Mouse (Mus musculus): ENCODE measurements around the gene Hs3st3a1. TPM values are rescaled to one million over a fixed set of nuclear protein-coding genes. Genes with fewer than 3 reads are reported as not detected.

Gene Hs3st3a1
- total RNA-seq, 2 experiments from 2014 or later, result 0.18 to 0.36 TPM

- no peak for DNase-seq (ENCODE audit: low spot score in 2 of 2)
These were observed 46.3 kb downstream of the Hs3st3a1 start for GRCm38 (mm10) chr11:64481445-64481844.

- peak in 1 of 2 experiments; percentile 9 for DNase-seq (ENCODE audit: low spot score in 2 of 2)
These were observed 54.7 kb downstream of the Hs3st3a1 start for GRCm38 (mm10) chr11:64489587-64490433.

GRCm38 (mm10) chr11:64494448-64494847 is 59.3 kb downstream of the Hs3st3a1 start:
- no peak for DNase-seq (ENCODE audit: low spot score in 2 of 2)

- no peak for DNase-seq (ENCODE audit: low spot score in 2 of 2)
These were observed 60.8 kb downstream of the Hs3st3a1 start for GRCm38 (mm10) chr11:64495935-64496334.

GRCm38 (mm10) chr11:64496677-64497076 is 61.5 kb downstream of the Hs3st3a1 start:
- DNase-seq (ENCODE audit: low spot score in 2 of 2), result no peak

GRCm38 (mm10) chr11:64500536-64501112 is 65.5 kb downstream of the Hs3st3a1 start:
- peak in 1 of 2 experiments; percentile 44 for DNase-seq (ENCODE audit: low spot score in 2 of 2)

- DNase-seq (ENCODE audit: low spot score in 2 of 2), result no peak
These were observed 67.9 kb downstream of the Hs3st3a1 start for GRCm38 (mm10) chr11:64503040-64503439.

GRCm38 (mm10) chr11:64505924-64506323 is 70.8 kb downstream of the Hs3st3a1 start:
- no peak for DNase-seq (ENCODE audit: low spot score in 2 of 2)

GRCm38 (mm10) chr11:64507024-64507423 is 71.9 kb downstream of the Hs3st3a1 start:
- DNase-seq (ENCODE audit: low spot score in 2 of 2), result no peak

GRCm38 (mm10) chr11:64509106-64509505 is 74.0 kb downstream of the Hs3st3a1 start:
- no peak for DNase-seq (ENCODE audit: low spot score in 2 of 2)

GRCm38 (mm10) chr11:64512301-64512700 is 77.2 kb downstream of the Hs3st3a1 start:
- DNase-seq (ENCODE audit: low spot score in 2 of 2), result no peak

GRCm38 (mm10) chr11:64513419-64513818 is 78.3 kb downstream of the Hs3st3a1 start:
- DNase-seq (ENCODE audit: low spot score in 2 of 2), result no peak

GRCm38 (mm10) chr11:64516712-64517589 is 81.8 kb downstream of the Hs3st3a1 start:
- DNase-seq (ENCODE audit: low spot score in 2 of 2), result no peak

- DNase-seq (ENCODE audit: low spot score in 2 of 2), result peak in 1 of 2 experiments; percentile 47
These were observed 83.2 kb downstream of the Hs3st3a1 start for GRCm38 (mm10) chr11:64518146-64518841.

- no peak for DNase-seq (ENCODE audit: low spot score in 2 of 2)
These were observed 89.0 kb downstream of the Hs3st3a1 start for GRCm38 (mm10) chr11:64523993-64524570.

- no peak for DNase-seq (ENCODE audit: low spot score in 2 of 2)
These were observed 102.1 kb downstream of the Hs3st3a1 start for GRCm38 (mm10) chr11:64537230-64537629.

- no peak for DNase-seq (ENCODE audit: low spot score in 2 of 2)
These were observed 106.7 kb downstream of the Hs3st3a1 start for GRCm38 (mm10) chr11:64541866-64542265.

GRCm38 (mm10) chr11:64542335-64542734 is 107.2 kb downstream of the Hs3st3a1 start:
- no peak for DNase-seq (ENCODE audit: low spot score in 2 of 2)

GRCm38 (mm10) chr11:64543181-64543641 is 108.1 kb downstream of the Hs3st3a1 start:
- DNase-seq (ENCODE audit: low spot score in 2 of 2), result no peak

GRCm38 (mm10) chr11:64544236-64544635 is 109.1 kb downstream of the Hs3st3a1 start:
- no peak for DNase-seq (ENCODE audit: low spot score in 2 of 2)

All from layer of hippocampus, postnatal 14 days (tissue).